Mouse (Mus musculus): ENCODE results near the gene Exoc6b.
A peak's percentile ranks its signal among the peaks of the same experiment; 100 is the strongest.

Exoc6b gene

GRCm38 (mm10) chr6:84699579-84699978 lies 369.7 kb downstream of the Exoc6b start:
- DNase-seq: no peak

- no peak for DNase-seq
Measured at GRCm38 (mm10) chr6:84698288-84698673, 371.0 kb downstream of the Exoc6b start.

GRCm38 (mm10) chr6:84697474-84698287 lies 371.6 kb downstream of the Exoc6b start:
- DNase-seq: peak; percentile 48

GRCm38 (mm10) chr6:84693844-84694243 lies 375.5 kb downstream of the Exoc6b start:
- no peak for DNase-seq

- DNase-seq: no peak
Measured at GRCm38 (mm10) chr6:84693204-84693603, 376.1 kb downstream of the Exoc6b start.

- DNase-seq: no peak
Measured at GRCm38 (mm10) chr6:84691907-84692306, 377.4 kb downstream of the Exoc6b start.

- DNase-seq: no peak
Measured at GRCm38 (mm10) chr6:84677770-84678169, 391.5 kb downstream of the Exoc6b start.

- no peak for DNase-seq
Measured at GRCm38 (mm10) chr6:84674936-84675335, 394.4 kb downstream of the Exoc6b start.

GRCm38 (mm10) chr6:84674136-84674535 lies 395.2 kb downstream of the Exoc6b start:
- DNase-seq: peak; percentile 13

- DNase-seq: no peak
Measured at GRCm38 (mm10) chr6:84661451-84662112, 407.7 kb downstream of the Exoc6b start.

- DNase-seq: no peak
Measured at GRCm38 (mm10) chr6:84660982-84661381, 408.3 kb downstream of the Exoc6b start.

- no peak for DNase-seq
Measured at GRCm38 (mm10) chr6:84657091-84657490, 412.2 kb downstream of the Exoc6b start.

GRCm38 (mm10) chr6:84656680-84657079 lies 412.6 kb downstream of the Exoc6b start:
- DNase-seq: peak; percentile 17

GRCm38 (mm10) chr6:84651902-84652301 lies 417.4 kb downstream of the Exoc6b start:
- peak; percentile 10 for DNase-seq

GRCm38 (mm10) chr6:84647197-84647596 lies 422.1 kb downstream of the Exoc6b start:
- DNase-seq: no peak

GRCm38 (mm10) chr6:84646696-84647095 lies 422.6 kb downstream of the Exoc6b start:
- no peak for DNase-seq

GRCm38 (mm10) chr6:84641062-84641431 lies 428.3 kb downstream of the Exoc6b start:
- DNase-seq: no peak

- DNase-seq: peak; percentile 68
Measured at GRCm38 (mm10) chr6:84640324-84641061, 428.8 kb downstream of the Exoc6b start.

- DNase-seq: peak; percentile 81
Measured at GRCm38 (mm10) chr6:84638206-84638605, 431.1 kb downstream of the Exoc6b start.

- peak; percentile 21 for DNase-seq
Measured at GRCm38 (mm10) chr6:84631588-84631987, 437.7 kb downstream of the Exoc6b start.

GRCm38 (mm10) chr6:84630276-84630675 lies 439.0 kb downstream of the Exoc6b start:
- peak; percentile 58 for DNase-seq

GRCm38 (mm10) chr6:84628831-84629230 lies 440.5 kb downstream of the Exoc6b start:
- DNase-seq: no peak

GRCm38 (mm10) chr6:84626398-84626797 lies 442.9 kb downstream of the Exoc6b start:
- no peak for DNase-seq

GRCm38 (mm10) chr6:84619166-84619565 lies 450.1 kb downstream of the Exoc6b start:
- DNase-seq: no peak

Data from lung, postnatal 10 days (tissue).